Mouse (Mus musculus) neutrophil, adult 59 days (primary cell): ENCODE results near the gene Epb42. TPM values are rescaled to one million over a fixed set of nuclear protein-coding genes. Genes with fewer than 3 reads are reported as not detected.

Experiments
- total RNA-seq, 2 experiments: library from RNA; stranded (reverse); gene quantifications; 1 replicate in 1 of 2; 2 replicates in 1 of 2; pipeline ENCODE4 v1.2.4; 2023

The Epb42 gene
- total RNA-seq, result 1 to 10 TPM; 2.6 to 6.5 TPM

DNA sequence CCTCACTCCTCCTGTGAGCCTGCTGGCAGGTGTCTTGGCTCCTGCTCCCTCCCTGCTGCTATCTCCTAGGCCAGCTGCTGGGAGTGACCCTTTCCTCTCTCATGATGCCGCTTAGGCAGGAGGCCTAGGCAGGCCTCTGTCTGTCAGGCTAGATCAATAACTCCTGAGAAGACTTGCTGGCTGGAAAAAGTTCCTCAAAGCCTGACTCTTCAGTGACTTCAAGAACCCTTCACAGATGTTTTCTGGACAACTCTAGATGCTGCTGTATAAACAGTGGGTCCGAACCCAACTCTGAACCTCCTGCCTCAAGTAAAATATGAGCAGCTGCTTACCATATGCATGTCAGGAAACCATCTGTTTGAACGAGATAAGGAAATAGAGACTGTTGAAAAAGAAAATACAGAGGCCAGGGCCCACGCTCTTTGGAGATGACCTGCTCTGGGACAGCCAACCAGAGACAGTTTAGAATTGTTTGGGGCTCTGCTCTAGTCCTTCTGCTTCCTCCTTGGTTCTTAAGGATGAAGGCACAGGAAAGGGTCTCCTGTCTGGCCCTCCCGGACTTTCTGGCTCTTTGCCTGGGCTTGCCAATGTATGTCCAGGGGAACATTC is at the start of gene Epb42:
TSS of gene Epb42 (minus strand) at position 340 of the 609 bp plus-strand sequence.

GRCm38 (mm10) chr2:121085480-121086185 is 48.8 kb upstream of the Epb42 start, which contains the start of gene Tgm5:
Gene Tgm5, minus strand, starts transcription at chr2:121085841.

DNA sequence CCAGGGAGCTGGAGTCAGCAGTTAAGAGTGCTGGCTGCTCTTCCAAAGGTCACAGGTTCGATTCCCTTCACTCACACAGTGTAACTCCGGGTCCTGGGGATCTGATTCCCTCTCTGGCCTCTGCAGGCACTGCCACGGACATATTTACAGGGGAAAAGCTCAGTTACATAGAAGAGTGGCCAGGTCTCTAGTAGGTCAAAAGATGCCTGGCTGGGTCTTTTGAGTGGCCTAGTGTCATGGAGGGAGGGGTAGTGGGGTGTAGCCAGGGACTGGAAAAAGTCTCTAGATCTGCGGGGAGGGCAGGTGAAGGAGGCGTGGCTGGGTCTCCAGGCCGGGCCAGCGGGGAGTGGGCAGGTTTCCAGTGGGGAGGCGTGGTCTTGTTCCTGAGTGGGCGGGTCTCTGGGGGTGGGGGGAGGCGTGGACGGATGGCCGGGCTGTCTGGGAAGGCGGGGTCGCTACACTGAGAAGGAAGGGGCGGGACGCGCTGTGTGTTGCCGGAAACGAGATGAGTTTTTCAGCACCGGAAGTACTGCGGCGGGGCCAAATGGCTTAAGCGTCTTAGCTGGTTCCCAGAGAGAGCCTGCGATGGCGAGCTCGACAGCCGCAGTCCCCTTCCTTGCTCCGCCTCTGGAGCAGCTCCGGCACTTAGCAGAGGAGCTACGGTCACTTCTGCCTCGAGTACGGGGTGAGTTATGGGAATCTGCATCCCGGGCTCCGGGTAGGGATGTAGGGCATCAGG is 28.8 kb downstream of the Epb42 start, which contains the start of gene Ccndbp1:
TSS of gene Ccndbp1 (plus strand) at position 479 of the 739 bp plus-strand sequence.

DNA sequence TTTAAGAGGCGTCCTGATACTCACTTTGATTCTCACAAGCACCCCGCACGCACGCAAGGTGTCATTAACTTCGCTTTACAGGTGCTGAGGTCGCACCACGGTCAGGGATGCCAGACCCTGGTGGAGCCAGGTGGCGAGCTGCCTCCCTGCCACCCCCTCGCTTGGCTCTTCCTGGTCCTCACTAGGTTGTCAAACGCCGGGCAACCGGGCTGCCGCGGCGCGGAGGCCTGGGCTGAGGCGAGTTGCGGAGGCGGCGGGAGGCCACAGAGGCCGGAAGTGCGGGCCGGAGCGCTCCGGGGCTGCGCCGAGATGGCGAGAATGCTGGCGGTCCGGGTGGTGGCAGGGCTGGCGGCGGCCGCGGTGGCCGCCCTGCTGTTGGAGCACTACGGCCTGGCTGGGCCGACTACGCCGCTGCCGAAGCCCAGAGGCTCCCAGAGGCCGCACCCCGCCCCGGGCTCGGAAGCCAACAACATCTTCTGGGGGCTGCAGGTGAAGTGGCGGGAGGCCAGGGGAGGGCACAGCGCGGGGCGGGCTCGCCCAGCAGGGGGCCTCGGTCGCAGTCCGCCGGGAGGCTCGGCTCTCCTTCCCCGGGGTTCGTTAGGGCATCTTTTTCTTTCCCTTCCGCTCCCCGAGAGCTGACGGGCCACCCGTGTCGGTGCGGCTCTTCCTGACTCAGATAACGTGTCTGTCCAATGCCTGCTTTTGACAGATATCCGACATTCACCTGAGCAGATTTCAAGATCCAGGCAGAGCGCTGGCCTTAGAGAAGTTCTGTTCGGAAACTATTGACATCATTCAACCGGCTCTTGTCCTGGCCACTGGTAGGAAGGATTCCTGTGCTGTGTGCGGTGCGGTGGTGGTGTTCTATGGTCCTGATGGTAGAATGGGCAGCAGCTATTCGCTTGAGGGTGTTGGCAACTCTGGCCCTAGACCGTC is 59.6 kb downstream of the Epb42 start, which contains the start of gene Tmem62:
TSS of gene Tmem62 (plus strand) at position 28 of the 936 bp plus-strand sequence.

GRCm38 (mm10) chr2:120970559-120971080 is 66.3 kb downstream of the Epb42 start, which contains the start of gene Ubr1:
Gene Ubr1, minus strand, starts transcription at chr2:120970715.

Other genes with a start within 250 kb of the Epb42 start
- gene Cdan1, start 186.9 kb downstream of the Epb42 start, total RNA-seq, result 10 to 100 TPM; 19.0 to 22.4 TPM
- gene Ttbk2, start 186.5 kb downstream of the Epb42 start, total RNA-seq, result 1 to 10 TPM; 3.9 to 5.8 TPM
- gene Ubr1, start 66.4 kb downstream of the Epb42 start, total RNA-seq, result 10 to 100 TPM; 26.0 to 26.7 TPM
- 10 to 100 TPM in 1 of 2 experiments, 1 to 10 TPM in 1; 5.9 to 13.4 TPM for gene Tmem62, start 60.1 kb downstream of the Epb42 start, total RNA-seq
- gene Ccndbp1, start 28.7 kb downstream of the Epb42 start, total RNA-seq, result 10 to 100 TPM; 69.5 to 74.3 TPM
- not detected for gene Tgm5, start 48.8 kb upstream of the Epb42 start, total RNA-seq
- not detected for gene Tgm7, start 72.7 kb upstream of the Epb42 start, total RNA-seq
- gene Adal, start 103.4 kb upstream of the Epb42 start, total RNA-seq, result 1 to 10 TPM; 4.6 to 6.6 TPM
- 1 to 10 TPM; 4.5 to 5.2 TPM for gene Lcmt2, start 103.6 kb upstream of the Epb42 start, total RNA-seq
- gene Tubgcp4, start 133.6 kb upstream of the Epb42 start, total RNA-seq, result 10 to 100 TPM; 37.3 to 43.5 TPM
- gene Zscan29, start 134.1 kb upstream of the Epb42 start, total RNA-seq, result 10 to 100 TPM; 42.6 to 48.4 TPM
- 10 to 100 TPM; 20.1 to 27.0 TPM for gene Trp53bp1, start 234.3 kb upstream of the Epb42 start, total RNA-seq